Mouse (Mus musculus): ENCODE measurements at regions not wholly inside any gene's neighbourhood (a gene's known extent, or its start where the extent isn't known, plus 50 kb on each side); places are given as distances from the start of the nearest gene placed in this dataset.

DNA sequence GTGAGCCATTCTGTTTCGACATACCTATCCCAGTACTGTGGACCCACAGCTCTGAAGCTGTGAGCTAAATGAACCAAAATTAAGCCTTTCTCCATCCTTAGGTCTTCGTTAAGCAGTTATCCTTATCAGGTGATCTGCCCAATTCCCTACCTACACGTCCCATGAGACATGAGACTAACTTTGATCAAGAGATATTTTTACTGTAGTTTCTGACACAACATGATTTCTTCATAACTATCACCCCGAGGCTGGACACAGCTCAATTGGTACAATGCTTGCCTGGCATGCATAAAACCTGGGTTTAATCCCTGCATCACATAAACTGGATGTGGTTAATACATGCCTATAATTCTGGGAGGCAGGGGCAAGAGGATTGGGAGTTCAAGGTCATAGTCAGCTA, 82.2 kb upstream of the Elovl6 start:
- no peak for DNase-seq (ENCODE audit: low spot score)

DNA sequence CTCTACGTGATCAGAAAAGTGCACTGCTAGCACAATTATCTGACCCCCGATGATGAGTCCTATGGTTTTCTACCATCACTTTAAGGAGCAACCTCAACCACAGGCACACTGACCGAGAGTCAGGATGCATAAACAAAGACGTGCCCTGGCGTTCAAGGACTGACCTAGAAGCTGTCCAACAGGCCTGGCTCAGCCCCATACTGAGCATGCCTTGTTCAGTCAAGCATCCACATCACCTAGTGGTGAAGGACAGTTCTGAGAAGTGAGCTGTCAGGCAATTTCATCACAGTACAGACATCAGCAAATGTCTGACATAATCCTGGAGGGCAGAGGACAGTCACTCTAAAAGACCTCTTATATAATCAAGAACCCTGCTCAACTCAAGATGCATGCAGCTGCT, 81.5 kb upstream of the Elovl6 start:
- DNase-seq (ENCODE audit: low spot score): no peak

DNA sequence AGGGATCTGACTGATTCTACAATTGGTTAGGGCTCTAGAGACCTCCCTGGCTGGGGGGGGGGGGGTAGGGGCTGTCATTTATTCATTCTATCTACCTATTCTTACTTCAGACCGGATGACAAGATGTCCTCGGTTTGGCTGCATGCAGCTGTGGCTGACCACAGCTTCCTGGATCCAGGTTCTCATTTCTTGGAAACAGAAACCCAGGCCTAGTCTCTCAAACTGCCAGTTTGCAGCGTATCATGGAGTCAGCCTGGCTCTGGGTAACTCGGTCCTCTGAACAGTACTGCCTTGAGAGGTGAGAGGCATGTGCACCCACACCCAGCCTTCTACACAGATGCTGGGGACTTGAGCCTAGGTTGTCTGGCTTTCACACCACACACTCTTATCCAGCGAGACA, 62.1 kb upstream of the Elovl6 start:
- no peak for DNase-seq (ENCODE audit: low spot score)

DNA sequence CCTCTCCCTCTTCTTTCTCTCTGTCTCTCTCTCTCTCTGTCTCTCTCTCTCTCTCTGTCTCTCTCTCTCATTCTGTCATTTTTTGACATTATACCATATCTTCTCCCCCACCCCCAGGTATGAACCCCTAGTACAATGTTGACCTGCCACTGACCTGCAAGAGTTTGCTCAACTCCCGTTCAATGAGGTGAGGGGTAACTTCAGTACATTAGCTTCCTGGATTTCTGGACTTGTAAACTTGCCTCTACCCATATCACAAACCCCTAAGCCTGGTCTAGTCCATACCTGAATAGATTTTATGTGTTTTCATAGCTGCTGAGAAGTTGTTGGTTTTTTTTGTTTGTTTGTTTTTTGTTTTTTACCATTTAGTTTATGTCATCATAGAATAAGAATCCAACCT, 60.8 kb upstream of the Elovl6 start:
- DNase-seq (ENCODE audit: low spot score): no peak

DNA sequence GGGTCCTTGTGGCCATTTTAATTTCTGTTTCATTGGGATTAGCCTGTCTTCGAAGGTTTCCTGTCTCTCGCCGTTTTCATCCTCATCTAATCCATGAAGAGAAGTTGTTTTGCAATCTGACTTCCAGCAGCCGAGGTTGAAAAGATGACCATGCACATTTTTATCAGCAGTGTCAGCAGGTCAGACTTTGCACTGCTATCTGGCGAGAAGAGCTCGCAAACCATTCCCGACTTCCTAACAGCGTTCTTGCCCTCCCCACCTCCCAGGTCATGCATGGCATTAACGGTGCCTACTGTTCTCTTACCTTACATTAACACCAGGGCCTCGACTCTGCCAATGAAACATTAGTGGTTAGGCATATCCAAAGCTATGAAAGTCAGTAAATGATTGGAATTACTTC, 60.1 kb upstream of the Elovl6 start:
- DNase-seq (ENCODE audit: low spot score): no peak

DNA sequence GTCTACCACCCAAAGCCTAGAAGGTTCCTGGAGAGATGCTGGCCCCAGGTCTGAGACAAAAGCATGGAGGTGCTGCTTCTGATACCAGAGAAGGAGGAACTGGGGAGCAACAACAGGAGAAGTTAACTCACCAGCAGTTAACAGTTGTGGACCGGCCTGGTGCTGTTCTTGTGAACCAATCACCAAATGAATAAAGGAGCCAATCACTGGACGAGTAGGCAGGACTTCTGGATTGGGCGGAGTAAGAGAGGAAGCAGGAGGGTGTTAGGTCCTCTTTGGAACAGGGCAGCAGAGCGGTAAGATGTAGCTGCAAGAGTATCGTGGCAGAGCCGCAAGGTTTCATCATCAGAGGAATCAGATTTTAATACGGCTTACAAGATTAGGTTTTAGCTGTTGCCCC, 57.7 kb upstream of the Elovl6 start:
- peak; percentile 12 for DNase-seq (ENCODE audit: low spot score)

DNA sequence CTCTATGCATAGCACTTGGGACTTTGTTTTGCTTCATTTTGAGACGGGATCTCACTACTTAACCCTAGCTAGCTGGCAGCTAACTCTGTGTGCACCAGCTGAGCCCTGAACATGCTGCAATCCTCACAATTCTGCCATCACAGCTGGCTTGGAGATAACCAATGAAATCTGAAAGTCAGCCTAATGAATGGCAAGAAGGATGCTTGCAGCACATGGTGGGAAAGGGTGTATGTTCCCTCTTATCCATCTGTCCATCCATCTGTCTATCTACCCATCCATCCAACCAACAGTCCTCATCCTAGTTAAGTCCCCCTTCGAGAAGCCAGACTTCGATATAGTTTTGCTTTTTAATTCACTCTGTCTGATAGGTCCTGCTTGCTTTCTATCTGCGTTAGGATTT, 55.9 kb upstream of the Elovl6 start:
- no peak for DNase-seq (ENCODE audit: low spot score)

DNA sequence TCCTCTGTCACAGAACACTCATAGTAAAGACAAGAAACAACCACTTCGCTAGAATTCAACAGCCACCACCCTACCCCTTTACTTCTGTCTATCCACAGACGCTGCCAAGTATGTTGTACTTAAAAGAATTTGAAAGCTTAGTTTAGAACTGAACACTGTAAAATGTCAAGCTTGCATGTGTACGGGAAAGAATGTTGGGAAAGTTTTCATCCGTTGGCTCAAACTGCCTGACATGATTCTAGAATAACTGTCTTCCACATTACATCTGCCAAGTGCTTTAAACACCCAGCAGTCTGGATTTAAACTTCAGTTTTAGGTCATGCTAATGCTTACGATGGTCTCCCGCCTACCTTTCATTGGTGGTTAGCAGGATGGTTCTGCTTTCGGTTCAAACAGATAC, 54.1 kb upstream of the Elovl6 start:
- no peak for DNase-seq (ENCODE audit: low spot score)

DNA sequence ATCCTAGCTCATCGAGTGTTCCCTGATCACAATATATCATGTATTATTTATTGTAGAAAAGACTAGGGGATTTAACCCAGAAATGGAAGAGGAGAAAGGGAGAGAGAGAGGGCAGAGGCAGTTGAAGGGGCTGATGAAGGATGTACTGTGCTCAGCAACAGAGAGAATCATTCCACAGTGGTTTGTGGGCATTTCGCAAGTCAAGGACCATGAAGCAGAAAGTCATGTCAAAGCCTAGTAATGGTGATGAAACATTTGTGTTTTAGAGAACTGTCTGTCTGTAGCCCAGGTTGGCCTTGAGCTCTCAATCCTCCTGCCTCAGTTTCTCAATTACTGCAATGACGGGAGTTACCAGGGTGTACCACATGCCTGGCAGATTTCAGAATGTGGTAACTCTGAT, 50.9 kb upstream of the Elovl6 start:
- DNase-seq (ENCODE audit: low spot score): no peak

Data from lung, postnatal 25 days (tissue).